Mouse (Mus musculus): ENCODE results near the gene Asb18.

The Asb18 gene

DNA sequence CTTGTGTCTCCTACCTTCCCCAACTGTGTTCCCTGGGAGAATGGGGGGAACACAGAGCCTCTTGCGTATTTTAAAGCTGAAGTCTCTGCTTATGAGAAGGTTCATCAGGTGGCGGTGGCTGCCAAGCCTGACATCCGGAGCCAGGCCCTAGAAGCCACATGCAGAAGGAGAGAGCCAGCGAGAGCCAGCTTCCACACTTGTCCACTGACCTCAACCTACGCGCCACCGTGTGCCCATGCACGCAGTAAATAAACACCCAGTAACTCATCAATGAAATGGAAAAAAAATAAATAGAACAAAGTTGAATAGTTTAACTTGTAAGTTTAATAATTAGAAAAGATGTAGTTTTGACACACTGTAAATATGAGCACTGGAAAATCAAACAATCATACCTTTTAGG, 104.7 kb downstream of the Asb18 start:
- no peak for TF ChIP-seq GATA4 (IDR thresholded peaks at IDR 0.05; ENCODE audit: insufficient replicate concordance, low read length)

DNA sequence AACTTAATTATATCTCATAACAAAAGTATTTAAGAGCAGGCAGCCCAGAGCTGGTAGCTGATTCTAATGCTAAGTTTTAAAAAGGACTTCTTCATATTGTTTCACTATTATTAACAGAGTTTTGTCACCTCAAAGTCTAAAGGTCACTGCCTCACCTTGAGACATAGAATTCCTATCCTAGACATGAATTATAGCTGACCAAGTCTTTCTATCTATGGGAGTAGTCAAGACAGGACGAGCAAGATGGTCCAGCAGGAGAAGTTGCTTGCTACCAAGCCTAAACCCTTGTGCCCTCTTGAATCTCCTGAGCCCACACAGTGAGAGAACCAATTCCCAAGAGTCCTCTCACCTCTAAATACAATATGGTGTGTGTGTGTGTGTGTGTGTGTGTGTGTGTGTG, 111.8 kb downstream of the Asb18 start:
- TF ChIP-seq GATA4 (IDR thresholded peaks at IDR 0.05; ENCODE audit: insufficient replicate concordance, low read length): no peak

GRCm38 (mm10) chr1:89902236-89902635, 112.2 kb downstream of the Asb18 start:
- TF ChIP-seq GATA4 (IDR thresholded peaks at IDR 0.05; ENCODE audit: insufficient replicate concordance, low read length): no peak

DNA sequence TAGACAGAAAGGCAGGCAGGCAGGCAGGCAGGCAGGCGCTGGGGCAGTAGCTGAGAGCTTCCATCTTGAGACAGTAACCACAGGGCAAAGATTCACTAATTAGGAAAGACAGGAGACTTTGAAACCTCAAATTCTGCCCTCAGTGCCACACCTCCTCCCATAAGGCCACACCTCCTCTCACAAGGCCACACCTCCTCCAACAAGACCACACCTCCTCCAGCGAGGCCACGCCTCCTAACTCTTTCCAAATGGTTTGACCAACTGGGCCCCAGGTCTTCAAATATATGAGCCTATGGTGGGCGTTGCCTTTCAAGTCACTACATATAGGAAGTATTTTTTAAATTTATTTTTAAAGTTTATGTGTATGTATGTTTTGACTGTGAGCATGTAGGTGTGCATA, 113.1 kb downstream of the Asb18 start:
- no peak for TF ChIP-seq GATA4 (IDR thresholded peaks at IDR 0.05; ENCODE audit: insufficient replicate concordance, low read length)
